Mouse (Mus musculus) stomach, embryonic 16.5 days (tissue): ENCODE results near the gene Klc4. TPM values are rescaled to one million over a fixed set of nuclear protein-coding genes. Genes with fewer than 3 reads are reported as not detected.

Experiments
- ATAC-seq: fragments of 200-750 bp; cut with Nextera tagmentation; 2 replicates; pipeline ENCODE4 v1.8.0; 2017; ENCODE audit warnings: moderate number of reproducible peaks, moderate TSS enrichment; ENCODE audit not compliant: insufficient read depth, low FRiP score
- H3K27ac ChIP-seq: fragments of 300-500 bp; sonication (generic); 2 replicates; pipeline ENCODE4 v1.5.1; 2014; ENCODE audit warnings: low read length
- H3K27me3 ChIP-seq: fragments of 300-500 bp; sonication (generic); 2 replicates; pipeline ENCODE4 v1.6.1; 2014; ENCODE audit warnings: low read length, control low read depth, mixed read lengths; ENCODE audit not compliant: control insufficient read depth, insufficient read depth
- H3K36me3 ChIP-seq: fragments of 300-500 bp; sonication (generic); 2 replicates; pipeline ENCODE4 v1.6.1; 2014; ENCODE audit warnings: low read length; ENCODE audit not compliant: control insufficient read depth, insufficient read depth
- H3K4me1 ChIP-seq: fragments of 300-500 bp; sonication (generic); 2 replicates; pipeline ENCODE4 v1.6.1; 2014; ENCODE audit warnings: low read length, control low read depth, mixed read lengths; ENCODE audit not compliant: control insufficient read depth, insufficient read depth
- H3K4me2 ChIP-seq: fragments of 300-500 bp; sonication (generic); 2 replicates; pipeline ENCODE4 v1.6.1; 2014; ENCODE audit warnings: low read depth, low read length, mixed read lengths
- H3K4me3 ChIP-seq: fragments of 300-500 bp; sonication (generic); replicated peaks from 2 replicates; pipeline ENCODE4 v1.5.1; 2014; ENCODE audit warnings: mild to moderate bottlenecking, low read length
- H3K9ac ChIP-seq: fragments of 300-500 bp; sonication (generic); 2 replicates; pipeline ENCODE4 v1.6.1; 2014; ENCODE audit warnings: low read length
- H3K9me3 ChIP-seq: fragments of 300-500 bp; sonication (generic); replicated peaks from 2 replicates; pipeline ENCODE4 v1.6.1; 2016; ENCODE audit warnings: low read length, control low read depth; ENCODE audit not compliant: control insufficient read depth
- WGBS: fragments of 180-500 bp; shearing (Covaris S2); extraction: QIAGEN DNeasy Blood & Tissue Kit; methylation state at CpG from one replicate; pipeline ENCODE4 v1.1.7; 2014; 5-methylcytosine and 5-hydroxymethylcytosine counted together
- polyA plus RNA-seq: library from polyadenylated mRNA; unstranded; fragments of >200 nt; fragmentation: Nextera tagmentation; extraction: Ambion mirVana; gene quantifications from 2 replicates; pipeline ENCODE4 v1.2.1, GENCODE M21; 2015

The Klc4 gene
- polyA plus RNA-seq, 1 experiment from 2014 or later = 41.4 TPM

DNA sequence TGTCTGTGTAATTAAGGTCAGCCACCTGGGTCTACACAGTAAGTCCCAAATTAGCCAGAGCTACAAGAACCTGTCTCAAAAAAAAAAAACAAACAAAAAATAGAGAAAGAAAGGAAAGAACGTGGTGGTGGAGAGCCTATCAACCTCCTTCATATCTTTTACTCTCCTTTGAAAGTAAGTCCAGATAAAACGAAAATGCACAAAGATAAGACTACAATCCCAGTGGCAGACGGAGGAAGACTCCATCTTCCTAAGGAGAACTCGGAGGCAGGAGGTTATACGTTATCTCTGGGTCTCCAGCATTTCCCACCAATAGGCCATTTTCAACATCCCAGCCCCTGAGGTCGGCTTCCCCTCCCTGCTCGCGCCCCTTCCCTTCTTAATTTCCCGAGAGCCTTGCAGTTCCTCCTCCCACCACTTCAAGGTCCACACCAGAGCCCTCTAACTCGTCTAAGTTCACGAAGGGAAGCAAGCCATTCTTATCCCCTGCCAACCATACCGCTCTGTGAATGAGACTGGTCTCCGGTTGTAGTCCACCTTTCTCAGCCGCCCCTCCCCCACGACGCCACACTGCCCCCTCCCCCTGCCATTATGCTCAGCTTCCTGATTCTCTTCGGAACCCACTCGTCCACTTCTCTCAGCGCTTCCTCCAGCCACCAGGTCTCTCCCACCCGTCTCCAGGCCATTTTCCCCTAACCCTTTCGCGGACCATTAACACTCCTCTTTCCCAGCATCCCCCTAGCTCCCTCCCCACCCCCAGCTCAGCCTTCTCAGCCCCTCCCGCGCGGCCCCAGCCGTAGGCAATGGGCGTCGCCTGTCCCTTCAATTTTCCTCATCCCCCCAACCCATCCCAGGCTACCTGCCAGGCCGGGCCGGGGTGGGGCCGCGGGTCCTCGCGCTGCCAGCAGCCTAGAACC is 34.3 kb upstream of the Klc4 start:
- Histone ChIP-seq H3K36me3 (peaks cover 24% of the 10 kb centered on the region), H3K9ac (peak overlapping the region; percentile 72), H3K27ac (peak overlapping the region; percentile 88), H3K9me3 (no peaks in the 10 kb centered on the region), H3K27me3 (no peaks in the 10 kb centered on the region), H3K4me3 (peak overlapping the region; percentile 69), H3K4me1 (peaks cover 18% of the 10 kb centered on the region), H3K4me2 (peak overlapping the region; percentile 63)
- under 1% methylated on average over 34 of the region's 34 CpGs for WGBS
- no peak for ATAC-seq

DNA sequence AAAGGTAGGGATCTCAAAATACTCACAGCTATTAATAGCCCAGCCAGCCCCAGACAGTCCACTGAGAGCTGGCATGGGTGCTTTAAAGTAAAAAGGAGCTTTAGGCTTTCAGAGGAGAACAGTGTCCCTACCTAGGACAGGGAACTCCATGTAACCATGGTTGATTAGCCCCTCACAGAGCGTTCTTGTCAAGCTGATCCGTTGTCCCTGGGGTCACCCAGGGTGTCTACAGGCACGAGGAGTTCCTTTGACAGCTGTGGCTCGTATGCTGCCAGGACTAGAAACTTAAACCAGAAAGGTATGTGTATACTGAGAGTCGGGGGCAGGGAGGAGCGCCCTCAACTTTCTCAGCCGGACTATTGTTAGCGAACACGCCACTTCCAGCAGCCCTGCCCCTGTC is 33.1 kb upstream of the Klc4 start:
- H3K4me2 ChIP-seq = peak overlapping the region; percentile 63
- ATAC-seq = no peak
- no peaks in the 10 kb centered on the region for H3K27me3 ChIP-seq
- H3K9me3 ChIP-seq = no peaks in the 10 kb centered on the region
- peak overlapping the region; percentile 72 for H3K9ac ChIP-seq
- H3K27ac ChIP-seq = peak overlapping the region; percentile 88; the same call in 1 of the 2 replicates
- 31% methylated on average over 9 of the region's 9 CpGs for WGBS
- H3K4me1 ChIP-seq = peaks cover 25% of the 10 kb centered on the region
- H3K4me3 ChIP-seq = peak overlapping the region; percentile 69
- peaks cover 15% of the 10 kb centered on the region; the same call in 1 of the 2 replicates for H3K36me3 ChIP-seq

DNA sequence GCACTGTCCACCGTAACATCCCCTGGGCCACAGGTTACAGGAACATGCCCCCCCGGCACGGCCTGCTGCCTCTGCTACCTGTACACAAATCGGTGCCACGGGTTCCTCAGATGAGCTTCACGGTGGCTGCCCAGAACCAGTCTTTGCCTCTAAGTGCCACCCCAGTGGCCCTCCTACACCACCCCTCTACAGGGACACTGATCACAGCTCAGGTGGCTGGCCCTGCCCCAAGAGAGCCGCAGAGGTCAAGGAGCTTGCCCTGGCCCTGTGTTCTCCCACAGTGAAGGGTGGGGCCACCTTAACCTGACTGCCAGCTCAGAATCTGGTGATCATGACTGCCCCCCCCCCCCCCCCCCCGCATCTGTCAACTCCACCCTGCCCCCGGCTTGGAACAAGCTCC is 32.6 kb upstream of the Klc4 start, which contains the start of gene Mea1:
Gene Mea1 (plus strand): TSS at position 378 of the 400 bp plus-strand sequence.
- Histone ChIP-seq H3K36me3 (peaks cover 15% of the 10 kb centered on the region; the same call in 1 of the 2 replicates), H3K9ac (peak within 1 kb of the TSS; percentile 72), H3K4me2 (peak within 1 kb of the TSS; percentile 63), H3K4me1 (peaks cover 27% of the 10 kb centered on the region), H3K27ac (peak within 1 kb of the TSS; percentile 88; the same call in 1 of the 2 replicates), H3K9me3 (no peaks in the 10 kb centered on the region), H3K27me3 (no peaks in the 10 kb centered on the region), H3K4me3 (peak within 1 kb of the TSS; percentile 69)
- ATAC-seq = no peak
- 77% methylated on average over 8 of the region's 9 CpGs for WGBS

DNA sequence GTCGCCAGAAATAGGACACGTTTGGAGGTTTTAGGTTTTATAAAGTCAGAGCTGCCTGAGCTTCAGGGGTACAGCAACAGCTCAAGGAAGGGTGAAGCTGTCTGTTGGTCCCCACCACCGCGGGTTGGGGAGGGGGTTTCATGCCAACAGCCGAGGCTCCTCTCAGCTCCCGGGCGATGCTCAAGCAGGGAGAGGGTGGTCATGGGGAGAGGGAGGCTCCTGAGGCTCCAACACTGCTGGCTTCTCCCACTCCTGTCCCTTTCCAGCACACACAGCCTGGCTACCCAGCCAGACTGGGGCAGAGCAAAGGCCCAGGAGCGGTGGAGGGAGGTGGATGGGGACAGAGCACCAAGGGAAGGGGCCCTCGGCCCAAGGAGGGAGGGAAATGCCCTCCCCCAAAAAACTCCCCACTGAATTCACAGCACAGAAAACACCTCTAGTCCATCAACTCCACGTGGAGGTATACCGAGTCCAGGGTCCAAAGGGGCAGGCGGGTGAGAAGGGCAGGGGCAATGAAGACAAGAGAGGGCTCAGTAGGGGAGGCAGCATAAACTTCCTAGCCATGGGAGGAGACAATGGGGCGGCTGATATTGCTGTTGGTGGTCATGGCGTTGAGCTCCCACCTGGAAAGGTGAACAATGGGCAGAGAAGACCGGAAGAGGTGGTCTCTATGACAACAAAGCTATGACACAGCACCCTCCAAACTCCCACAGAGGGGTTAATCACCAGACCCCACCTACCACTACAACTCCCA is 28.9 kb upstream of the Klc4 start:
- Histone ChIP-seq H3K36me3 (peaks cover 18% of the 10 kb centered on the region), H3K9me3 (no peaks in the 10 kb centered on the region), H3K4me2 (peak overlapping the region; percentile 67), H3K9ac (peak overlapping the region; percentile 75), H3K27ac (peak overlapping the region; percentile 77), H3K4me1 (peaks cover 25% of the 10 kb centered on the region), H3K4me3 (peak overlapping the region; percentile 60), H3K27me3 (no peaks in the 10 kb centered on the region)
- WGBS = 21% methylated on average over 15 of the region's 15 CpGs
- ATAC-seq = peak; percentile 12; the same call in 1 of the 2 replicates

DNA sequence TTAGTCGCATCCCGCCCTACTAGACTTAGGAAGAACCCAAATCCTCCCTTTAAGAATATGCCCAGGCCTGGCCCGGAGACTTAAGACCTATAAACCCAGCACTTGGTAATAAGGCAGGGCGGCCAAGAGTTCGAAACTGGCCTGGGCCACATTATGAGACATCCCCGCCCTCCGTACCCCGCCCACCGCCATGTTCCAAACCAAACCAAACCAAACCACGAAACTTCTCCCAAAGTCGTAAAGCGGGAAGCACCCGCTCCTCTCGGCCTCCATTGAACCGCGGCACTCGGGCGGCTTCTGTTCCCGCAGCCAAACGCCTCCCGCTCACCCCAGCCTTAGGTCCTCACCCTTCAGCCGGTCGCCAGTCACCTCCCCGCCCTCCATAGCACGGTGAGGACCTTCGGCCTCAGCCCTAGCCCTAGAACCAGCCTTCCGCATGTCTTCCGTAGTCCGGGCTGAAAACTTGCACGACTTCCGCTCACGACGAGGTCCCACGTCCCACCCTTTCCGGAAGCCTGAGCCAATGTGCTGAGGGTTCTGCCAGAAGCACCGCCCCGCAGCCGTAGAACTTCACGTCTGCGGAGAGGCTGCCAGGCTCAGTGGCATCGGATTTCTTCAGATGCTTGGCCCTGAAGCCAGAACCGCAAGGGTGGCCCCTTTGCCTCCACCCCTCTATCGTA is 28.2 kb upstream of the Klc4 start, which contains the start of gene Rrp36:
Gene Rrp36 (minus strand): TSS at position 503 of the 680 bp plus-strand sequence.
- under 1% methylated on average over 43 of the region's 43 CpGs for WGBS
- Histone ChIP-seq H3K9ac (peak within 1 kb of the TSS; percentile 75), H3K4me2 (peak within 1 kb of the TSS; percentile 67), H3K36me3 (peaks cover 24% of the 10 kb centered on the region), H3K9me3 (no peaks in the 10 kb centered on the region), H3K27ac (peak within 1 kb of the TSS; percentile 77), H3K4me3 (peak within 1 kb of the TSS; percentile 60), H3K4me1 (peaks cover 18% of the 10 kb centered on the region), H3K27me3 (no peaks in the 10 kb centered on the region)
- peak; percentile 94 for ATAC-seq

DNA sequence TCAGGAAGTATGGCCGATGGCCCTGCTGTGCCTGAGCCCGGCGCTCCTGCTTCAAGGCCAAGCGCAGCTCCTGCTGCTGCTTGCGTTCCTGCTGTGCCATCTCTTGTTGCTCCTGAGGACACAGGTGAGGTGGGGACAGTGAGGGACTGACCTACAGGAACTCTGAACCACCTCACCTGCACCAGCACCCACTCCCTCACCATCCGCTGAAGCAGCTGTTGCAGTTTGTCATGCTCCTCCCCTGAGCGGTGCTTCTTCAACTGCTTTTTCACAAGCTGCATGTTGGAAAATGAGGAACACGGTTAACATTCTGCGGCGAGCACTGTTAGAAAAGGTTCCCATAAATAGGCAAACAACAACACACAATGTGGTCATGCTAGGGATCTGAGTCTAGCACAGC is 24.1 kb upstream of the Klc4 start:
- Histone ChIP-seq H3K4me1 (peaks cover 13% of the 10 kb centered on the region), H3K9ac (no peak overlapping the region), H3K9me3 (no peaks in the 10 kb centered on the region), H3K27ac (no peak overlapping the region), H3K36me3 (peaks cover 12% of the 10 kb centered on the region), H3K4me3 (no peak overlapping the region), H3K4me2 (no peak overlapping the region), H3K27me3 (no peaks in the 10 kb centered on the region)
- WGBS = 95% methylated on average over 10 of the region's 10 CpGs
- no peak for ATAC-seq

DNA sequence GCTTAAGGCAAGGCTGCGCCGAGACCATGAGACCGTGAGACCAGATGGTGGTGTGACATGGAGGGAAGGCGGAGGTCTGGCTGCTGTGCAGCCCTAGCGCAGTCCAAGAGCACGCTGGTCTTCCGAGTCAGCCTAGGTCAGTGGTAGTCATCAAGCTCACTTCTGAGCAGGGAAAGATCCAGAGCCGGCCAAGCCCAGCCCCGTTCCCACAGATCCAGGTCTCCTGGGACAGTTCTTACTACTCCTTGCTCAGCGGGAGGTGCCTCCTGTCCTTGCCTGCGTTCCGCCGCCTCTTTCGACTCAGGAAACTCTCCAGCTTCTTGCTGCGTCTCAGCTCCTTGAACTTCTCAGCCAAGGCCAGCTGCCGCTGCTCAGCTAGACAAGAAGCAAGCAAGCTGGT is 21.9 kb upstream of the Klc4 start:
- Histone ChIP-seq H3K9ac (no peak overlapping the region), H3K4me2 (no peak overlapping the region), H3K27ac (no peak overlapping the region), H3K4me1 (no peaks in the 10 kb centered on the region), H3K36me3 (peaks cover 22% of the 10 kb centered on the region), H3K27me3 (no peaks in the 10 kb centered on the region), H3K9me3 (no peaks in the 10 kb centered on the region), H3K4me3 (no peak overlapping the region)
- ATAC-seq = no peak
- 83% methylated on average over 16 of the region's 16 CpGs for WGBS

DNA sequence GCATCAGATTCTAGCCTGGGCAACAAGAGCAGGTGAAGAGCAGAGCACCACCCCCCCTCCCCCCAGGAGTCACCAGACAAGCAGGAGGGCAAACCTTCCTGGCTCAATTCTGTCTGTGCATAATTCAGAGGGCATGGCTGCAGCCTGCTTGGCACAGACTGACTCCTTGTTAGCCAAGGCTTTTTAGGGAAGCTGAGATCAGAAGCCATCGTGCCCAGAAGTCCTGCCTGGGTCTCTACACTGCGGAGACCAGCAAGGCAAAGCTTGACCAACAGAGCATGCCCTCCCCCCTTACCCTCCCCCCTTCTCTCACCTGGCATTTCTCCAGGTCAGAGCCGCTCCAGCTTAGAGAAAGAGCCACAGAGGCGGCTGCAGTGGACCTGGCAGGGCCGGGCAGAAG is 16.9 kb upstream of the Klc4 start:
- no peaks in the 10 kb centered on the region for H3K27me3 ChIP-seq
- no peaks in the 10 kb centered on the region for H3K9me3 ChIP-seq
- H3K27ac ChIP-seq = no peak overlapping the region
- ATAC-seq = no peak
- no peak overlapping the region for H3K9ac ChIP-seq
- H3K4me3 ChIP-seq = no peak overlapping the region
- no peak overlapping the region for H3K4me2 ChIP-seq
- no peaks in the 10 kb centered on the region for H3K4me1 ChIP-seq
- WGBS = 87% methylated on average over 5 of the region's 5 CpGs
- H3K36me3 ChIP-seq = peaks cover 49% of the 10 kb centered on the region
